Mouse (Mus musculus): ENCODE measurements around the gene Ano6.
A peak's percentile ranks its signal among the peaks of the same experiment; 100 is the strongest.

Ano6 gene

DNA sequence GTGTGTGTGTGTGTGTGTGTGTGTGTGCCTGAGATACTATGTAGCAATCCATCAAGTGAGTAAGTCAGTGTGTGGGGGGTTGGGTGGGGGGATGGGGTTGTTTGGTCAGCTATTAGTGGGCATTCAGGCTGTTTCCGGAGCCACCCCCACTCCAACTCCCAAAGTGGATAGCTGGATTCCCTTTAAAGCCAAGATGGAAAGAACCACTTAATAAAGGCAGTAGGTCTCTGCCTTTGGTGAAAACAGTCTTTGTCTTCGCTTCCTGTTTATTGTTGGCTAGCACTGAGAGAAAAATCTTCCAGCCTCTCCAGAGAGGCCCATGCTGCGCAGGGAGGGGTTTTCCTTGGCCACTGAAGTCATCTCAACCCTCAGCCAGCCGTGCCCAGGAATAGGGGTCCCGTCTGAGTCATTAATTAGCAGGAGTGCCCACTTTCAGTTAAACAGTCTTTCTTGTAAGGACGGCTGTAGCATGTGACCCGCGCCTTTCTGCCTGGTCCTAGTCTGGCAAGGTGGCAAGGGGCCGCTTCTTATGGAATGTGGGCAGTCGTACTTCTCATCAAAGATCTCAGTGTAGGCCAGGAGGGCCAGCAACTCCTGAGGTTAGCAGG lies 38.1 kb downstream of the Ano6 start:
- no peak for DNase-seq

- DNase-seq = no peak
Measured at GRCm38 (mm10) chr15:95829553-95830205, 39.0 kb downstream of the Ano6 start.

GRCm38 (mm10) chr15:95830206-95830560 lies 39.5 kb downstream of the Ano6 start:
- DNase-seq = no peak

DNA sequence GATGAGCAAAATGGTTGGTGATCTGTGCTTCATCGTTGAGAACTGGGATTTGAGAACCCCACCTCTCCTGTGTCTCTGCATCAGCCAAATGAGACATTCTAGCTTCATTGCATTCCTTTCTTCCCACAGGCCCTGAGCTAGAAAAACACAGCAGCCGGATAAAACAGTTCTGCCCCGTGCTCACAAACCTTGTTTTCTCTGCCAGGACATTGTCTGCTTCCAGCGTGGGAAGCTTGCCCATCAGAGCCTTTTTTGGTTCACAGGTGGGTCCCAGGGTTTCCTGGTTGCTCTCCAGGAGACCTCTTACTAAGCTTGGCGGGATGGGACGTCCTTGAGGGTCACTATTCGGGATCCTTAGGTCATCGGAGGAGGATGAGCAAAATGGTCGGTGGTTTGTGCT lies 42.6 kb downstream of the Ano6 start:
- DNase-seq = no peak

GRCm38 (mm10) chr15:95836077-95836476 lies 45.4 kb downstream of the Ano6 start:
- no peak for DNase-seq

DNA sequence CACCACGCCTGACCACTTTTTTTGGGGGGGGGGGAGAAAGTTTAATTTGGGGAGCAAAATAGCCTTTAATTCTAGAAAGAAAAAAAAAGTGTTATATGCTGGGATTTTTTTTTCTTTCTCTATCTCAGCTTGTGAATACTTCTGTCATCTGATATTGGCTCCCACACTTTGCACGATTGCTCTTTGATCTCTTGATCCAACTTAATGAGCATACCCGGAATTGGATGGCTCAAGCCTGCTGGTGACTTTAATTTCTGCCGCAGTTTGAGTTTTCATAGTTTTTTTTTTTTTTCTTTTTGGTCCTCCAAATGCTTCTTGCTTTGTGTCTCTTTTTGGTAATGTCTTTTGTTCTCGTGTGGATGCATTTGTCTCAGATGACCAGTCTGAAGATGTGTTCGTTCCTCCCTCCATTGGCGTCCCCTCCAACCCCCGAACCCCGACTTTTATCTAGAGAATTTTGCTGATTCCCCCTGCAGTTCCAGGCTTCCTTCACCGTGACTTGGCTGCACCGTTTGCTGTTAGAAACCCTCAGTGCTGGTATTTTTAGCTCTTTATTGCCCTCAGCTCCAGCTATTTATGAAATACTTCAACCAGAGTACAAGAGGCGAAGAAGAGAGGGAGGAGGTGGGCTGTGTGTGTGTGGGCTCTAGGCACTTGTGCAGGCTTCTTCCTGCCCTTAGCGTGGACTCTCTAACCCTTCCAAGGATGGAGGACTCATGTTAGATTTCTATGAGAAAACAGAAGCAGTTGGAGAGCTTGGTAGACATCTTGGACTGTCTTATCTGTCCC lies 46.2 kb downstream of the Ano6 start:
- no peak for DNase-seq

GRCm38 (mm10) chr15:95837570-95837969 lies 46.9 kb downstream of the Ano6 start:
- no peak for DNase-seq

GRCm38 (mm10) chr15:95838171-95839020 lies 47.8 kb downstream of the Ano6 start:
- no peak for DNase-seq

- no peak for DNase-seq
Measured at GRCm38 (mm10) chr15:95839789-95840188, 49.1 kb downstream of the Ano6 start.

DNA sequence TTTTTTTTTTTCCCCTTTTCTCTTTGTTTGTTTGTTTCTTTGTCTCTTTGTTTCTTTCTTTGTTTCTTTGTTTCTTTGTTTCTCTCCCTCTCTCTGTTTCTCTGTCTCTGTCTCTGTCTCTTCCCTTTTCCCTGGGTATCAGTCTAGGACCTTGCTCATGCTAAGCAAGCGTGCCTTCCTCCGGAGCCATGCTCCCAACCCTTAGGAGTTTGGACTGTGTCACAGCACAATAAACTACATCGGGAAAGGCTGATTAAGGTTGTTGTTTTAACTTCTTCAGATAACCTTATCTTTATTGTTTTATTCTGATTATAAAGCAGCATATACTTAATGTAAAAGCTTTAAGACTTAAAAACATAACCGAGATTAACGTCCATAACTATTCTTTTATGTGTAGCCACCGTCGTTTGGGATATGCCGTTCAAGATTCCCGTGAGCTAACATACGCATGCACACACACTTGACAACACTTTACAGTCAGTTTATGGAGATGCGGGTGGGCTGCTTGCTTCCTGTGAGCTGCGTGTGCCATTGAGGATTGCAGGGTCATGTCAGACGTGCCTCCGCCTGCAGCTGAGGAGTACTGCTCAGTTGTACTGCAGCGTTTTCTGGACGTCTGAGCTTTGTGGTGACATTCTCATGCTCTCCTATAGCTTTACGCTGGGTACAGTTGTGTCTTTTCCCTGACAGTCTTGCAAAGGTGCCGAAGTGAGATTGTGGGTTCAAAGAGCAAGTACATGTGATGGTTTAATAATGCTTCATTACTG lies 52.7 kb downstream of the Ano6 start:
- no peak for DNase-seq

GRCm38 (mm10) chr15:95844412-95844811 lies 53.8 kb downstream of the Ano6 start:
- no peak for DNase-seq

DNA sequence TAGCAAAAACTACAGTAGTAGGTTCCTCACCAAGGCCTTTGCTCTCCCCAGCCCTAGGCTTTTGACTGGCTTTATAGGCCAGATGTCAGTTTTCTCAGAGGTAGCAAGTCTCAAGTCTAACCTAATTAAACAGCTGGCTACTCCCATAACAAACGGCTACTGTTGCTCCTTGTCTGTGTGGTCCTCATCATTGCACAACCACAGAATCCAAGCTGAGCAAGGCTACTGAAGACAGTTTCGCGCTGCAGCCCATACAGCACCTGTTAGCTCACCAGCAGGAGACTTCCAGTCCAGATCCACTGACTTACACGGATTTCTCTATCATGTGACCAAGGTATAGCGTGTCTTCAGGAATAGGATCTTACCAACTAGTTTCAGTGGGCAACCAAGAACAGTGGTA lies 55.5 kb downstream of the Ano6 start:
- no peak for DNase-seq

DNA sequence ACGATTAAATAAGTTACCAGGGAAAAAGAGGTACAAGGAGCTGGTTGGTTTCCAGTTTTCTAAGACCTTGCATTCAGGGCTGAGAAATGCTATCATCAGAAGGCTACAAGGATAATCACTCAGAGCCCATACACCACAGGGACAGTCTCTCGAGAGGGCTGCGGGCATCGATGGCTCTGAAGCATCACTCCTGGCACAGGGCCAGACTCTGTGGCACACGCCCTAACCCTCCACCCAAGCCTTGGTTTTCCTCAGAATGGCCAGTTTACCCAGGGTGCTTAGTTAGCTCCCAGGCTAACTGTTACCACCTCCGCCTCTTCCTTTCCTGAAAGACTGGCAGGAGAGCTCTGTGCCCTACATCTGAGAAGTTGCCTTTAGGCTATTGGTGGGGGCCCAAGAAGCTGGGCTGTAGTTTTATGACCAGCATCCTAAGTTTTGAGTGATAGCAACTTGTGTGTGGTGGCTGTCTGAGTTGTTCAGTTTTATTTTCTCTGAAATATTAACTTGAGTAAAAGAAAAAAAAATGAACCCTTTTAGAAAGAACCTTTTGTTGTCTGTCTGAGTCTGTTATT lies 57.9 kb downstream of the Ano6 start:
- peak; percentile 30 to 33 for DNase-seq

DNA sequence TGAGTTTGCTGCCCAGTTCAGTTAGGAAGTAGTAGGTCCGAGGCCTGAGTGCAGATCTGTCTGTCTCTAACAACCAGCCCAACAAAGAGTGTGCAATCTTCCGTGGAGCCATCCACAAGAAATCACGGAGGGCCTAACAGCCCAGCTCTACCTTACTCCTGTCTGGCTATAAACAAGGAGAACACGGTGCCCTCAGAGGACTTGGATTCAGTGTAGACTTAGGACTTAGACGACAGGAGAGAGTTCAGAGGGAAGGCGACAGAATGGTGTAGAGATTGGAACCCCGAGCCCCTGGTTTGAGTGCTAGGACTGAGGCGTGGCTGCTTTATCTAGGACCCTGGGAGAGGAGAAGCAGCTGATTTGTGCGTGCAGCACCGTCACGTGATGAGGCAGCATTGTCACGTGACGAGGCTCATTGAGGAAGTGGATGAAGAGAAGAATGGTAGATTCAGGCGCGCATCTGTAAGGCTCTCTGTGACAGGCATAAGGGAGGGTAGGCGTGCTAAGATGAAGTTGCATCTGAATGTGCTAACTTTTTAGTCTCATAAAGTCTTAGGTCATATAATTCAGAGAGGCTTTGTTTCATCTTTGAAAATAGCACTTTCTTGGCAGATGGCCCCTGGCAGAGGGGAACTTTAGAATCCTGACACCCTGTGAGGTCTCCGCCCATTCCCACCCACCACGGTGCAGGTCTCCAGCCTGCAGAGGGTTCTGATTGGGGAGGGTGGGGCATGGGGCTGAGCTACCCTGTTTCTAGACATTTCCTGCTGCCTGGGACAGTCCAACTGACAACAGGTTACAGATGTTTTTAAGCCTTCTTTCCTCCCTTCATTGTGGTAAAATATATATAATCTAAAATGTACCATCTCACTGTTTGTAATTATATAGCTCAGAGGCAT lies 59.1 kb downstream of the Ano6 start:
- DNase-seq = no peak

GRCm38 (mm10) chr15:95850546-95850945 lies 59.9 kb downstream of the Ano6 start:
- no peak for DNase-seq

DNA sequence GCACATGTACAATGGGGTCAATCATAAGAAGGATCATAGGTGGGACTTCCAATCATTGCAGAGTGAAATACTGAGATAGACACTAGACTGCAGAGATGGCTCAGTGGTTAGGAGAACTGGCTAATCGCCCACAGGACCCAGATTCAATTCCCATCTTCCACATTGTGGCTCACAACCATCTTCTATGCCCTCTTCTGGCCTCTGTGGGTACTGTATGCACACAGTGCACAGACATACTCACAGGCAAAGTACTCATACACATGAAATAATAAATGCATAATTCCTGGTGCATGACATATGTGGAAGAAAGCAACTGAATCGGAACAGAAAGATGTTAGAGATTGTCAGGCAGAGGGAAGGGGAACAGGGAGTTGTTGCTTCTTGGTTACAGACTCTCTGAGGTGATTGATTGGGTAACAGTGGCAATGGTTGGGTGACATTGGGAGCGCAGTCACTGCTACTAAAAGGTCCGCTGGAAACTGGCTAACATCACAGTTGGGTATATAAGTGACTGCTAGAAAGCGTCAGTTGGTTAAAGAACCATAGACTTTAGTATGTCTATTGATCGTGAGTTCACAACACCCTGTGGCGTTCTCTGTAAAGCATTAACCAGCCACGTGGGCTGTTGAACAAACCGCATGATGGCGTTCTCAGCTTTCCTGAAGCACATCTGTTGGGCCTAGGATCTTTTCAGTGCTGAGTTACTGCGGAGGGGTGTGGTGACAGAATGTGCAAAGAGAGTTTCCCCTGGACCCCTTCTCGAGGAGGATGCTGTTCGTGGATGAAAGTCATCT lies 64.6 kb downstream of the Ano6 start:
- DNase-seq = no peak

DNA sequence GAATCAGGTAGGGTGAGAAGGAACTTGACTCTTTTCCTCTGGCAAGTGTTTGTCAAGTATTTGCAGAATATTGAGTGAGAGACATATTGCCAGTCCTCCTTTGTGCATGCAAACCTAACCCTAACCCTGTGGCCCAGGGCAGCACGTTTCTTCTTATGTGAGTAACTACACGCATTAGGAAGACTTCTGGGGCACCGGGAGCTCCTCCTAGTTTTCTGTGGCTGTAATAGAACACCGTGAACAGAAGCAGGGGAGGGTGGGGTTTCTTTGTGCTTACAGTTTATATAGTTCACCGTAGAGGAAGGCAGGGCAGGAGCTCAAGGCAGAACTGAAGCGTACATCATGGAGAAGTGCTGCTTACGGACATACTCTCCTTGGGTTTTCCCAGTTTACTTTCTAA lies 65.3 kb downstream of the Ano6 start:
- no peak for DNase-seq

DNA sequence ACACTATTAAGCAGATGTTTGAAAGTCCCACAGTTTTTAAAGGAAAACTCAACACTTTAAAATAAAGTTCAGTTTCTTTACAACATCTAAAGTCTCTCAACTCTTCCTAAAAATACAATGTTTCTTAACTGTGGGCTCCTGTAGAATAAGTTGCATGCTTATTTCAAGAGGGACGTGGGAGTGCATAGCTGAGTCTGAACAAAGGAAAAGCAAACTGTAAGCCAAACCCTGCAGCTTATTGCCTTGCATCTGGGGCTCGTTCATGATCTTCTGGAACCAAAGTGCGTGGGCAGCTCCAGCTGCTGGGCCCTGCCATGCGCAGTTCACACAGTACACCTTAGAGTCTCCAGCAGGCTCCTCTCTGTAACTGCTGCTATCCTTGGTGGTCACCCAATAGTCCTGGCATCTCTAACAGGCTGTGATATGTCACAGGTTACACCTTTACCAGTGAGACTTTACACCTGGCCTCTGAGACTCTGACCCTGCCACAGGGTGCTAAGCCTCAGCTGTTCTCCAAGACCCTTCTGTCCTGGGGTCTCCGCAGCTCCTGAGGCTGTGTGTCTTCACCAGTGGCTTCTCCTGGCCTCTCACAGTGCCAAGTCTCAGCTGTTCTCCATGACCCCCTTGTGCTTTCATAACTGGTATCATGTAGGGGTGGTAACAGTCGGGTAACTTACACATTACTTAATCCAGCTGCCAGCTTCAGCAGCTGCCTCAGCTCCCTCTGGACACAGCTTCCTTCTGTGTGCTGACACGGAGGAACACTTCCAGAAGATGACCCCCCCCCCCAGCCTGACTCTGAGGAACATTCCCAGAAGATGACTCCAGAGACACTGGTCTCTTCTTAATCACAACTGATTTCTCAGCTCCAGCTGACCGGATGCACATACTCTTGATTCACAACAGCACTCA lies 66.3 kb downstream of the Ano6 start:
- no peak for DNase-seq
